Mouse (Mus musculus) hindbrain, embryonic 11.5 days (tissue): ENCODE data around the gene Mxd1. TPM values are rescaled to one million over a fixed set of nuclear protein-coding genes. Genes with fewer than 3 reads are reported as not detected.

Source experiments
- ATAC-seq: fragments of 200-750 bp; cut with Nextera tagmentation; 2 replicates; pipeline ENCODE4 v1.8.0; 2017; ENCODE audit warnings: mild to moderate bottlenecking, moderate TSS enrichment, moderate library complexity; ENCODE audit not compliant: low FRiP score
- DNase-seq: peaks from one replicate; pipeline ENCODE4 v3.0.0-alpha.2; 2015; ENCODE audit warnings: low spot score
- H3K27ac ChIP-seq: fragments of 300-500 bp; sonication (generic); 2 replicates; pipeline ENCODE4 v1.5.1; 2014; ENCODE audit warnings: mild to moderate bottlenecking, low read depth, low read length
- H3K27me3 ChIP-seq: fragments of 300-500 bp; sonication (generic); 2 replicates; pipeline ENCODE4 v1.6.1; 2014; ENCODE audit warnings: mild to moderate bottlenecking, low read length, moderate library complexity, mixed read lengths; ENCODE audit not compliant: control insufficient read depth, insufficient read depth
- H3K36me3 ChIP-seq: fragments of 300-500 bp; sonication (generic); 2 replicates; pipeline ENCODE4 v1.6.1; 2014; ENCODE audit warnings: mild to moderate bottlenecking, low read length, moderate library complexity, mixed read lengths; ENCODE audit not compliant: control insufficient read depth, insufficient read depth
- H3K4me1 ChIP-seq: fragments of 300-500 bp; sonication (generic); replicated peaks from 2 replicates; pipeline ENCODE4 v1.6.1; 2014; ENCODE audit warnings: low read length, mixed read lengths; ENCODE audit not compliant: control insufficient read depth, insufficient read depth
- H3K4me2 ChIP-seq: fragments of 300-500 bp; sonication (generic); replicated peaks from 2 replicates; pipeline ENCODE4 v1.6.1; 2014; ENCODE audit warnings: mild to moderate bottlenecking, low read depth, low read length
- H3K4me3 ChIP-seq: fragments of 300-500 bp; sonication (generic); 2 replicates; pipeline ENCODE4 v1.5.1; 2014; ENCODE audit warnings: low read depth, low read length
- H3K9ac ChIP-seq: fragments of 300-500 bp; sonication (generic); 2 replicates; pipeline ENCODE4 v1.6.1; 2014; ENCODE audit warnings: low read depth, low read length
- H3K9me3 ChIP-seq: fragments of 300-500 bp; sonication (generic); 2 replicates; pipeline ENCODE4 v1.6.1; 2016; ENCODE audit warnings: low read length; ENCODE audit not compliant: control insufficient read depth
- WGBS: fragments of 180-500 bp; shearing (Covaris S2); extraction: QIAGEN DNeasy Blood & Tissue Kit; methylation state at CpG from one replicate; pipeline ENCODE4 v1.1.7; 2014; 5-methylcytosine and 5-hydroxymethylcytosine counted together
- polyA plus RNA-seq: library from polyadenylated mRNA; unstranded; fragments of >200 nt; fragmentation: Nextera tagmentation; extraction: Ambion mirVana; gene quantifications from 2 replicates; pipeline ENCODE4 v1.2.1, GENCODE M21; 2014

Gene Mxd1
- 16.6 and 22.4 TPM in 2 replicates for polyA plus RNA-seq

- Histone ChIP-seq H3K27me3 (no peaks in the 10 kb centered on the region), H3K9ac (peak within 1 kb of the TSS; percentile 83), H3K36me3 (no peaks in the 10 kb centered on the region), H3K4me1 (0 out of 2 replicates have a peak, but pooled peaks cover 2% of the 10 kb centered on the region), H3K4me3 (peak within 1 kb of the TSS; percentile 80), H3K4me2 (peak within 1 kb of the TSS; percentile 92), H3K27ac (peak within 1 kb of the TSS; percentile 60; the same call in 1 of the 2 replicates), H3K9me3 (no peaks in the 10 kb centered on the region)
- ATAC-seq (no peak), DNase-seq (no peak)
- WGBS, result under 1% methylated on average over 48 of the region's 76 CpGs
Observed at GRCm38 (mm10) chr6:86668580-86669239, at the start of gene Mxd1. Gene Mxd1, minus strand, starts transcription at chr6:86669161.

DNA sequence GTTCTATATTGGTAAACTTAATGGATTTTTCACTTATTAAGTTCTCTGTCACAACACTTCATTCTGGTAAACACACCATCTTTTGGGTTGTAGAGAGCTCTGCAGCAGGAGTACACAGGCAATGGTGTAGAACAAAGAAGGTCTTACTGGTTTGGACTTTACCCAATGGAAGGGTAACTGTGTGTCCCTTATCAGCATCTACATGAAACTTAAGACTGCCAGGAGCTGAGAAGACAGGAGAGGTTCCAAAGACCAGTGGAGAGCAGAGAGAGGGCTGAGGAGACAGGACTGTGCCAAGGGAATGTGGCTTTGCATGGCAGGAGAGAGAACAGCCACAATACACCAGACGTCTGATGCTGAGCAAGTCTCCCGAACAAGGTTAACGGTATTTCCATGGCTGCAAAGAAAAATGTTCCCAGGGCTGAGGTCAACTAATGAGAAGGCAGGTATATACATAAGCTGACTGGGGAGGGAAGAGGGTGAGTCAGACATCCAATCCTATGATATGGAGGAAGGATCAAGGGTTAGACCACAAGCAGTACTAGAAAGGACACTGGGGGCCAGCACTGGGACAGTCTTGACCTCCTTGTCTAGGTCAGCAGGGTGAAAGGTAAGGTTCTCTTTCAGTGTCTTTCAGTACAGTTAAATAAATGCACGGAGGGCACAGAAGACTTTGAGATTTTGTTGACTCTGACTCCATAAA, 39.3 kb upstream of the Mxd1 start:
- no peak for ATAC-seq
- no peak for DNase-seq
- H3K36me3 ChIP-seq, result no peaks in the 10 kb centered on the region
- H3K27me3 ChIP-seq, result no peaks in the 10 kb centered on the region
- H3K4me3 ChIP-seq, result no peak overlapping the region
- H3K9ac ChIP-seq, result no peak overlapping the region
- WGBS, result 89% methylated on average over 4 of the region's 4 CpGs
- H3K4me1 ChIP-seq, result no peaks in the 10 kb centered on the region
- no peaks in the 10 kb centered on the region for H3K9me3 ChIP-seq
- no peak overlapping the region for H3K27ac ChIP-seq
- no peak overlapping the region for H3K4me2 ChIP-seq

DNA sequence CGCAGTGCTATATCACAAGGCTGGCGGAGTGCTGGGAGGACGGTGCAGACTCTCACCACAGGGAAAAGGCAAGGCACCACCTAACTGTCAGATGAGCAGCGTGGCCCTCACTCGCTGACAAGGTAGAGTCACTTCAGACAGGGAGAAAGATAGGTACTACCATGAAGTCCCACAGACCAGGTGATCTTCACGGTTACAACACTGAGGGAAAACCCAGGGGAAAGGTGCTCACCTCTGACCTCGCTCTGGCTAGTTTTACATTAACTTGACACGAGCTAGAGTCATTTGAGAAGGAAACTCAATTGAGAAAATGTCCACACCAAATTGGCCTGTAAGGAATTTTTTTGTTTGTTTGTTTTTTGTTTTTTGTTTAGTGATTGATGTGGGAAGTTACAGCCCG, 33.6 kb upstream of the Mxd1 start:
- no peak for DNase-seq
- Histone ChIP-seq H3K4me3 (no peak overlapping the region), H3K36me3 (0 out of 2 replicates have a peak, but pooled peaks cover 2% of the 10 kb centered on the region), H3K9me3 (no peaks in the 10 kb centered on the region), H3K27ac (no peak overlapping the region), H3K27me3 (no peaks in the 10 kb centered on the region), H3K4me1 (no peaks in the 10 kb centered on the region), H3K9ac (no peak overlapping the region), H3K4me2 (no peak overlapping the region)
- ATAC-seq, result no peak
- WGBS, result 92% methylated on average over 9 of the region's 9 CpGs

GRCm38 (mm10) chr6:86697903-86698302, 28.9 kb upstream of the Mxd1 start:
- WGBS, result 89% methylated on average over 6 of the region's 6 CpGs
- no peaks in the 10 kb centered on the region for H3K27me3 ChIP-seq
- H3K36me3 ChIP-seq, result 0 out of 2 replicates have a peak, but pooled peaks cover 2% of the 10 kb centered on the region
- H3K9ac ChIP-seq, result no peak overlapping the region
- no peak overlapping the region for H3K4me2 ChIP-seq
- no peak overlapping the region for H3K27ac ChIP-seq
- no peak for ATAC-seq
- H3K4me3 ChIP-seq, result no peak overlapping the region
- H3K9me3 ChIP-seq, result no peaks in the 10 kb centered on the region
- no peak for DNase-seq
- no peaks in the 10 kb centered on the region for H3K4me1 ChIP-seq

DNA sequence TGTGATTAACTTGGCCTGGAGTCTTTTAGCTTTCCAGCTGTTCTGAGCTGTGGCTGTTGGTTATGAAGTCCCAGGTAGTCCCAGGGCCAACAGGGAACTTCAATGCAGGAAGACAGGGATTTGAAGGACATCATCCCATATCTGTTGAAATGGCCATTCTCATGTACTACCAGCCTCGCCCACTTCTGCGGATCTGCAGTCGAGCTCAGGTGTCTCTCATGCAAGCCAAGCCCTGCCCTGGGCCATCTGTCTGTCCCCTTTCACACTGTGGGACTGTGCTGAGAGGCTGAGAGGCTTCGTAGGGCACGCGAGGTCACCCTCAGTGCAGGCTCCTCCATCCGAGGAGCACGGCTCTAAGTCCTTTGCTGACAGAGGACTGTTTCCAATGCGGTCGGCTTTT, 27.3 kb upstream of the Mxd1 start:
- H3K4me3 ChIP-seq, result no peak overlapping the region
- no peak for ATAC-seq
- H3K27me3 ChIP-seq, result no peaks in the 10 kb centered on the region
- H3K36me3 ChIP-seq, result no peaks in the 10 kb centered on the region
- no peak for DNase-seq
- no peaks in the 10 kb centered on the region for H3K9me3 ChIP-seq
- H3K4me2 ChIP-seq, result no peak overlapping the region
- no peak overlapping the region for H3K27ac ChIP-seq
- WGBS, result 88% methylated on average over 10 of the region's 10 CpGs
- H3K4me1 ChIP-seq, result no peaks in the 10 kb centered on the region
- no peak overlapping the region for H3K9ac ChIP-seq

GRCm38 (mm10) chr6:86694465-86694864, 25.5 kb upstream of the Mxd1 start:
- no peak overlapping the region for H3K9ac ChIP-seq
- no peaks in the 10 kb centered on the region for H3K4me1 ChIP-seq
- no peak overlapping the region for H3K4me2 ChIP-seq
- no peaks in the 10 kb centered on the region for H3K9me3 ChIP-seq
- no peaks in the 10 kb centered on the region for H3K27me3 ChIP-seq
- DNase-seq (peak; percentile 74), ATAC-seq (no peak)
- 0 out of 2 replicates have a peak, but pooled peaks cover 3% of the 10 kb centered on the region for H3K36me3 ChIP-seq
- H3K27ac ChIP-seq, result no peak overlapping the region
- no peak overlapping the region for H3K4me3 ChIP-seq

DNA sequence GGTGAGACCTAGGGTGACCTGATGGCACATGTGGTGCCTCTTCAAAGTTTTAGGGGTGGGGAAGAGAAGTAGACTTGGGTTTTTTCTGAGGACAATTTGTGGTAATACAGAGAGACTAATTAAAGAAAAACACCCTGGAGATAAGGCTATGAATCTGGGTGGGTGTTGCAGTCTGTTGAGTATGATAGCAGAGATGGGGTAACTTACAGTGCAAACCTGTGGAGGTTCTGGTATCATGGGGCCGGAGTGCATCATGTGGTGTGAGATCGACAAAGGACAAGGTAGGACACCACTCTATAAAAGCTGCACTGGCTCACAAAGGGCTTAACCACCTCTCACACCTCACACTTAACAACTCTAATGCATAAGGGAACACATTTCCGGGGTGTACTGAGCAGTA, 20.7 kb upstream of the Mxd1 start:
- 95% methylated on average over 3 of the region's 3 CpGs for WGBS
- no peaks in the 10 kb centered on the region for H3K27me3 ChIP-seq
- ATAC-seq, result no peak

GRCm38 (mm10) chr6:86686971-86687370, 18.0 kb upstream of the Mxd1 start:
- H3K4me1 ChIP-seq, result no peaks in the 10 kb centered on the region
- H3K4me2 ChIP-seq, result no peak overlapping the region
- H3K27me3 ChIP-seq, result no peaks in the 10 kb centered on the region
- H3K9ac ChIP-seq, result no peak overlapping the region
- no peaks in the 10 kb centered on the region for H3K9me3 ChIP-seq
- 0 out of 2 replicates have a peak, but pooled peaks cover 3% of the 10 kb centered on the region for H3K36me3 ChIP-seq
- no peak overlapping the region for H3K4me3 ChIP-seq
- ATAC-seq (no peak), DNase-seq (no peak)
- WGBS, result 73% methylated on average over 1 of the region's 1 CpGs
- H3K27ac ChIP-seq, result no peak overlapping the region

More for the DNA sequence above, 20.7 kb upstream of the Mxd1 start:
- Histone ChIP-seq H3K4me3 (no peak overlapping the region), H3K27ac (no peak overlapping the region), H3K4me2 (no peak overlapping the region), H3K9me3 (no peaks in the 10 kb centered on the region), H3K9ac (no peak overlapping the region), H3K4me1 (no peaks in the 10 kb centered on the region), H3K36me3 (0 out of 2 replicates have a peak, but pooled peaks cover 3% of the 10 kb centered on the region)
- DNase-seq, result no peak

GRCm38 (mm10) chr6:86684655-86685011, 15.7 kb upstream of the Mxd1 start:
- ATAC-seq (no peak; the same call in 1 of the 2 replicates), DNase-seq (no peak)
- H3K4me1 ChIP-seq, result no peaks in the 10 kb centered on the region
- no peaks in the 10 kb centered on the region for H3K27me3 ChIP-seq
- no peak overlapping the region for H3K27ac ChIP-seq
- WGBS, result 38% methylated on average over 12 of the region's 12 CpGs
- H3K9me3 ChIP-seq, result no peaks in the 10 kb centered on the region
- H3K9ac ChIP-seq, result peak overlapping the region; percentile 87
- peak overlapping the region; percentile 85 for H3K4me3 ChIP-seq
- H3K4me2 ChIP-seq, result peak overlapping the region; percentile 46
- no peaks in the 10 kb centered on the region for H3K36me3 ChIP-seq
